Mouse (Mus musculus) ES-E14 (cell line): Measurements from ENCODE around the gene Olfr854.

Source experiments
- HCFC1 ChIP-seq: IDR thresholded peaks from 2 replicates; pipeline ENCODE4 v1.6.1; 2012; ENCODE audit warnings: low read length, inconsistent platforms, borderline replicate concordance; ENCODE audit not compliant: insufficient read depth
- MAFK ChIP-seq: IDR thresholded peaks from 2 replicates; pipeline ENCODE4 v1.6.1; 2014; ENCODE audit warnings: mild to moderate bottlenecking, low read depth, low read length, inconsistent platforms; ENCODE audit not compliant: insufficient read depth
- ZC3H11A ChIP-seq: IDR thresholded peaks from 2 replicates; pipeline ENCODE4 v1.6.1; 2012; ENCODE audit warnings: low read depth, mild to moderate bottlenecking, inconsistent platforms, low read length, borderline replicate concordance
- ZNF384 ChIP-seq: IDR thresholded peaks from 2 replicates; pipeline ENCODE4 v1.6.1; 2012; ENCODE audit warnings: low read depth, low read length, inconsistent platforms

DNA sequence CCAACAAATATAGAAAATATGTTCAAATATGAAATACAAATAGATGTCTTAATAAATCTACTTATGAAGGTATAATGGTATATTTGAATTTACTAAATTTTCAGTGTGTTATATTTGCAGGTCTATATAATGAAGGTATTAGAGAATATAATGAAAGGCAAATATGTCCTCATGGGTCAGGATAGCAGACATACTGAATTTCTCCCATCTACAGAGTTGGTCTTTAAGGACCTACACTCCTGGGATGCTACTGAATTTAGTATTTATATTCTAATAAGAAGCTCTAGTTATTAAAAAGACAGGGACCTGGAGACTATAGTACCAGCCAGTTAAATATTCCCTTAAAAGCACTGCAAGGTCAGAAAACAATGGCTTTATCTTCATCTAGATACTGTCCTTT, 15.1 kb upstream of the Olfr854 start, which contains the start of gene Olfr855:
- TF ChIP-seq HCFC1 (no peak), ZNF384 (no peak), ZC3H11A (no peak), MAFK (no peak)
